Mouse (Mus musculus) kidney, postnatal 10 days (tissue): ENCODE measurements at regions not wholly inside any gene's neighbourhood (a gene's known extent, or its start where the extent isn't known, plus 50 kb on each side); places are given as distances from the start of the nearest gene placed in this dataset.

Experiments used
- DNase-seq: peaks from one replicate; pipeline ENCODE4 v3.0.0; 2021; ENCODE audit warnings: mixed read lengths

GRCm38 (mm10) chr6:100973366-100974090 is 140.1 kb downstream of the Ppp4r2 start:
- DNase-seq, result no peak

GRCm38 (mm10) chr6:100974716-100975115 is 141.3 kb downstream of the Ppp4r2 start:
- no peak for DNase-seq

GRCm38 (mm10) chr6:100975835-100976234 is 142.4 kb downstream of the Ppp4r2 start:
- DNase-seq, result no peak

GRCm38 (mm10) chr6:100977201-100977691 is 143.8 kb downstream of the Ppp4r2 start:
- no peak for DNase-seq

DNA sequence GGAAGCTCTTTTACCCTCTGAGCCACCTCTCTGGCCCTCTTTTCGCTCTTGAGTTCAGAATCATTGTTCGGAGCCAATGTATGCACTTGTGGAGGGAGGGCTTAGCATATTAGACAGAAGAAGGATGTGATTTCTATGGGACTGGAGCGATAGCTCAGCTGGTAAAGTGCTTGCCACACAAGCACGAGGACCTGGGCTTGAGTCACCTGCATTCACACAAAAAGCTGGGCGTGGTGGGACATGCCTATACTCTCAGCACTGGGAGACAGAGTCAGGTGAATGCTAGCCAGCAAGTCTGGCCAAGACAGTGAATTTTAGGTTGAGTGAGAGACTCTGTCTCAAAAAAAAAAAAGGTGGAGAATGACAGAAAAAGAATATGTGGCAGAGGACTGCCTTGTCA is 144.7 kb downstream of the Ppp4r2 start:
- no peak for DNase-seq

DNA sequence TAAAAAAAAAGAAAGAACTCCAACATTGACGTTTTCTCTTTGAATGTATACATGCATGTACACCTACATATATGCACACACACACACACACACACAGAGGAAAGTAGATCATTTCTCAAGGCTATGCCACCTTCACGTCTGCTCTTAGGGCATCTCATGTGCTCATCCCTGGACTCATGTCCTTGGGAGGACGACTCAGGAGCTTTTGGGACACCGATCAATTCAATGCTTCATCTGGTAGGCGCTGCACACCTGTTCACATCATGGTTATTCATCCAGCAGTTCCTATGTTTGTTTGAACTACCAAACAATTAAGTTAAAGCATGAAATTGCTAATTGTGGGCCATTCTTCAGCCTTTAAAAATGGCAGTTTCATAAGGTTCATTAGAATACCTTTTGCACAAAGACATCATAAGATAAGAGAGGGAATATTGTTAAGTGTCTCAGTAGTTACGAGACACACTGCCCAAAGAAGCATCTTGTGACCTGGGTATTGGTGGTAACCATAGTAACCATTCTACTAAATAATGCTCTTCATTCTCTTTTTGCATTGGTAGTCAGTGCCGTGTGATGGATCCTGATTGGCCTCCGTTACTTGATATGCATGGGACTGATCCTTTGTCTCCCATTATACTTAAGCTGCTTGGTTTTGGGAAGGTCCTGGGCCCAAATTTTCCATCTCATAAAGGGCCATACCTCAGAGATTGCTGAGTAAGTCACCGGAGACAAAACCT is 145.5 kb downstream of the Ppp4r2 start:
- no peak for DNase-seq

GRCm38 (mm10) chr6:100980156-100980555 is 146.7 kb downstream of the Ppp4r2 start:
- no peak for DNase-seq

GRCm38 (mm10) chr6:100984861-100985260 is 151.4 kb downstream of the Ppp4r2 start:
- DNase-seq, result no peak

DNA sequence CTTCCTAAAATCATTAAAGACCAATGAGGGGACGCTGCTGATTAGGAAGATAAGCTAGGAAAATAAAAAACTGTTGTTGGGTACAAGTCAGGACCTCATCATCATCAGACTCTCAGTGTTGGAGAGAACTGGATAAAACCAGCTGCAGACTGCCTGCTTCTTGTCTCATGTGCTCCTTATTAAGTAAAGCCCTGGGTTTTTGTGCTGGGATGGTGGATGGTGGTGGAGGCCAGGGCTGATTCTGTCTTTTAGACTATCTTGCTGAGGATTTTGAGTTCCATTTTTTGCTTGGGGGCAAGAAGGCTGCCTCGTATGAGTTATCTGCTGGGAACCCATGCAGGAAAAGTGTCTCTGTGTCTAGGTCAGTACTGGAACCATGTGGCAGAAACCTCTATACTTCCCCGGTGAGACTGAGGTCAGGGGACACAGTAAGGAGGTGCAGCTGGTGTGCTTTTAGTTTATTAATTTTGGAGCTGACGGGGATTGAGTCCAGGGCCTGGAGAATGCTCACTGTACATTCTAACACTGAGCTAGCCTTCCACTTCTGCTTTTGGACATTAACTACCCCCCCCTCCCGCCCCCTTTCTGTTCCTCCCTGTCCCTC is 152.0 kb downstream of the Ppp4r2 start:
- no peak for DNase-seq

GRCm38 (mm10) chr6:100988521-100988920 is 155.1 kb downstream of the Ppp4r2 start:
- DNase-seq, result no peak

- DNase-seq, result no peak
Observed at GRCm38 (mm10) chr6:100993421-100993820, 160.0 kb downstream of the Ppp4r2 start.

- no peak for DNase-seq
Observed at GRCm38 (mm10) chr6:100995874-100996560, 162.6 kb downstream of the Ppp4r2 start.

- DNase-seq, result no peak
Observed at GRCm38 (mm10) chr6:100998285-100998684, 164.9 kb downstream of the Ppp4r2 start.

DNA sequence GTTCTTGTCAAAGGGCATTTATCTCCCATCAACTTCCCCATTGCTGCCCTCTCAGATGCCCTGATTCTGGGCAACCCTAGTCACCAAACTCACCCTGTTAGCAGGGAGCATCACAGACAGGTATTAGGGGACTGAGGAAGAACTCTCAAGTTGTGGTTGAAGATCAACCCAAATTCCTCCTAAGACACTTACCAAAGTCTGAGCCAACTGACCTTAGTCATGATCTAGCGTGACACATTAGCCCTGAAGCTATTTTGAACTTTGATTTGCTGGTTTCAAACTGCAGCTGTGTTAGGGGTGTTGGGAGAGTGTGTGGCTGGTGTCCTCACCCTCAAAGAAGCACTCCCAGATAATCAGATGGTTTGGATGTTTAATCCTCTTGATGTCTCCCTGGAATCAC is 170.5 kb downstream of the Ppp4r2 start:
- no peak for DNase-seq

GRCm38 (mm10) chr6:101021650-101022049 is 188.2 kb downstream of the Ppp4r2 start:
- DNase-seq, result no peak

DNA sequence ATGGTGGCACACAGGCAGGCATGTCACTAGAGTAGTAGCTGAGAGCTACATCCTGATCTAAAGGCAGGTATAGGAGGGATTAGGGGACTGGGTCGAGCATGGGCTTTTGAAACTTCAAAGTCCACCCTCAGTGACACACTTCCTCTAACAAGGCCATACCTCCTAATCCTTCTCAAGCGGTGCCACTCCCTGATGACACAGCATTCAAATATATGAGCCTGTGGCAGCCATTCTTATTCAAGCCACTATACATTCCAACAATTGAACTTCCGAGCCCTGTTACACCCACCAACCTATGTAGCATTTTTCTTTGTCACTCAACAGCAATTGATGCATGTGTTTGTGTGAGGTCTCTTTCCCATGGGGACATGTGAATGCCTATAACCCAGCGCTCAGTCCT is 192.4 kb downstream of the Ppp4r2 start:
- no peak for DNase-seq

- DNase-seq, result no peak
Observed at GRCm38 (mm10) chr6:101027462-101027861, 194.0 kb downstream of the Ppp4r2 start.

- no peak for DNase-seq
Observed at GRCm38 (mm10) chr6:101029436-101029835, 196.0 kb downstream of the Ppp4r2 start.

DNA sequence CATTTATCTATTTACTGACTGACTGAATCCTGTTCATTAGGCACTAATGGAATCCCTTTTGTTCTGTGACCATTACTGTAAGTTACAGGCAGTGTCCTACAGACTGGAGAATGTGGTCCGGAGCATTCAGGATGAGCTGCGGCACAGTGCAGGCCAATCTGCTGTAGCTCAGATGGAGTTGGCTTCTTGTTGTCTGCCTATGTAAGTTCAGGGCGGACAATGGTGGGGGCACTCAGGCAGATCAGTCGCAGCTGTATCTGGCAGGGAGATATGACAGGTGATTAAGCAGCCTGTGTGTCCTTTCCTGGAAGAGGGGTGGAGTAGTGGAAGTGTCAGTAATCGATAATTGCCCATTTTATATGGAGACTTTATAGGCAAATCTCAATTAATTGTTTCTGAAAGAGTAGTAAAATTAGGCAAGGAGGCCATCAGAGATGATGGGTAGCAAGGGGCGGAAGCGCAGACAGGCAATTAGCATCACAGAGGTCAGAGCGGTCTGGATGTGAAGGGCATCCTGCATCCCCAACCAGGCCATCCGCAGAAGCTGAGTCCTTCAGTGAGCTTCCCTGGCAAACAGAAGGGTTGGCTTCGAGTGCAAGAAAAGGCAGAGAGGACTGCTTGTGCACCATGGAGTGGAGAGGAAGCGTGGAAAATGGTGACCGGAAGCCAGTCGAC is 197.2 kb downstream of the Ppp4r2 start:
- DNase-seq, result no peak

DNA sequence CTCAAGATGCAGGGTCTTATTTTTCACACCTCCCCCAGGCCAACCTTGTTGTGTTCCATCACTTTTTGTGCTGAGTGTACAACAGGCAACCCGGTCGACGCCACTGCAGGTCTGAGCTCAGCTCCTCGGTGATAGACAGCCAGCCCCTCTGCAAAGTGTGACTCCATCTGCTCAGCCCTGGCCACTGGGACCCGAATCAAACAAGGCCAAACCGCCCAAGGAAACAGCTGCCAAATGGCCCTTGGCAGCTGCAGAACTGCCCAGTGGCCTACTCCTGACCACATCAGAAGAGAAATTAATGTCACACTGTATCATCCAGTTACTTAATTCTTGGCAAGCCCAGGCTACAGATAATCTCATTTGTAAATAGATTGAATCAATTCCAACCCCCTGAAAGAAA is 213.3 kb downstream of the Ppp4r2 start:
- peak; percentile 56 for DNase-seq

DNA sequence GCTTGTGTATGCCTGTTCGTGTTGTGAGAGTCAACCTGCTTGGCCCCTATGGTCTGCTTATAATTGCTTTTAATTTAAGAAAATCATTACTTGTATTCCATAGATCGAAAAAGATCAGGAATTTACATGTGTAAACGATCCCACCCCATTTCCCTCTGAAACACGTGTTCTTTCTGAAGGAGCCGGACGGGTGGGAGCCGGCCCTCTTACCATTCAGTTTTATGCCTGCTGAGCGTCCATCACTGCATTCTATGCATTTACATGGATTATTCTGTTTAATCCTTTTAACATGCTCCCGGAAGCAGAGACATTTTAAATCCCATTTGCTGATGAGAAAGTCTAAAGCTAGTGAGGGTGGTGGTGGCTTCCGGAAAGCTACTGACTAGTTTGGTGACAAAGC is 213.8 kb downstream of the Ppp4r2 start:
- no peak for DNase-seq

GRCm38 (mm10) chr6:101048431-101048830 is 215.0 kb downstream of the Ppp4r2 start:
- no peak for DNase-seq
